In genomic region chr2:162973637-162974036, GRCm38 (mm10) we compare ENCODE assay signal across 12 mouse cellular contexts. TPM values are rescaled to one million over a fixed set of nuclear protein-coding genes. Genes with fewer than 3 reads are reported as not detected.
DNase-seq lines count a peak whose midpoint lies in the region; ATAC-seq and TF ChIP-seq lines count a peak whose summit lies in the region.
"Had no signal": no experiment of that assay in that cellular context is flagged by ENCODE, and none has a peak within 500 bp of the region (broad histone marks: within the 10 kb centered on the region; RNA-seq: fewer than 3 reads in every experiment).

No protein-coding gene starts in this region.

- no peak overlapping the region for H3K4me3 ChIP-seq in limb, embryonic 11.5 days (ENCODE audit: low read depth, low read length)
- no peak overlapping the region for H3K4me3 ChIP-seq in limb, embryonic 10.5 days
- no peak overlapping the region for H3K4me3 ChIP-seq in embryonic facial prominence, embryonic 12.5 days
- no peak overlapping the region for H3K4me3 ChIP-seq in midbrain, postnatal 0 days (ENCODE audit: low read depth, low read length)
- H3K4me3 ChIP-seq: heart, embryonic 15.5 days had no signal

- no peaks in the 10 kb centered on the region for H3K4me1 ChIP-seq in limb, embryonic 11.5 days (ENCODE audit: control insufficient read depth, insufficient read depth, low read length)
- peaks cover 10% of the 10 kb centered on the region for H3K4me1 ChIP-seq in limb, embryonic 10.5 days
- H3K4me1 ChIP-seq in embryonic facial prominence, embryonic 12.5 days = peaks cover 10% of the 10 kb centered on the region
- H3K4me1 ChIP-seq in midbrain, postnatal 0 days (ENCODE audit: insufficient read depth, low read length) = no peaks in the 10 kb centered on the region

- no peak for ATAC-seq in limb, embryonic 11.5 days (ENCODE audit: insufficient number of reproducible peaks, low FRiP score, low TSS enrichment, low read depth)
- ATAC-seq in embryonic facial prominence, embryonic 12.5 days (ENCODE audit: insufficient number of reproducible peaks, insufficient read depth, low FRiP score, low TSS enrichment) = no peak
- no peak for ATAC-seq in midbrain, postnatal 0 days (ENCODE audit: low FRiP score)

- H3K9ac ChIP-seq in limb, embryonic 11.5 days (ENCODE audit: low read length) = 0 out of 2 replicates have a peak overlapping the region, but pooled peaks have one; percentile 27
- no peak overlapping the region for H3K9ac ChIP-seq in embryonic facial prominence, embryonic 12.5 days
- H3K9ac ChIP-seq in midbrain, postnatal 0 days (replicated peaks; ENCODE audit: low read length, poor library complexity, severe bottlenecking) = 0 out of 2 replicates have a peak overlapping the region, but pooled peaks have one; percentile 4
- H3K9ac ChIP-seq: heart, embryonic 15.5 days had no signal

- H3K36me3 ChIP-seq in limb, embryonic 11.5 days (ENCODE audit: control insufficient read depth, insufficient read depth, low read length) = no peaks in the 10 kb centered on the region
- H3K36me3 ChIP-seq in limb, embryonic 10.5 days = no peaks in the 10 kb centered on the region
- H3K36me3 ChIP-seq in embryonic facial prominence, embryonic 12.5 days = no peaks in the 10 kb centered on the region
- H3K36me3 ChIP-seq in midbrain, postnatal 0 days (ENCODE audit: insufficient read depth, low read length) = 0 out of 2 replicates have a peak, but pooled peaks cover 2% of the 10 kb centered on the region
- H3K36me3 ChIP-seq: heart, embryonic 15.5 days had no signal

- TF ChIP-seq CTCF in midbrain, postnatal 0 days (IDR thresholded peaks at IDR 0.05) = no peak

- H3K27ac ChIP-seq in limb, embryonic 11.5 days (replicated peaks; ENCODE audit: low read depth, low read length) = no peak overlapping the region
- H3K27ac ChIP-seq in limb, embryonic 10.5 days = no peak overlapping the region
- H3K27ac ChIP-seq in embryonic facial prominence, embryonic 12.5 days = peak overlapping the region; percentile 41; the same call in 1 of the 2 replicates
- no peak overlapping the region for H3K27ac ChIP-seq in midbrain, postnatal 0 days (ENCODE audit: low read depth, low read length)
- H3K27ac ChIP-seq: heart, embryonic 15.5 days had no signal

- H3K27me3 ChIP-seq in limb, embryonic 11.5 days (ENCODE audit: control insufficient read depth, insufficient read depth, low read length) = no peaks in the 10 kb centered on the region
- H3K27me3 ChIP-seq in limb, embryonic 10.5 days (ENCODE audit: low read depth, poor library complexity, severe bottlenecking) = no peaks in the 10 kb centered on the region
- H3K27me3 ChIP-seq in embryonic facial prominence, embryonic 12.5 days = no peaks in the 10 kb centered on the region
- no peaks in the 10 kb centered on the region for H3K27me3 ChIP-seq in midbrain, postnatal 0 days (ENCODE audit: insufficient read depth, low read length)
- H3K27me3 ChIP-seq: heart, embryonic 15.5 days had no signal

- no peak overlapping the region for H3K4me2 ChIP-seq in limb, embryonic 11.5 days (ENCODE audit: low read depth, severe bottlenecking)
- H3K4me2 ChIP-seq in embryonic facial prominence, embryonic 12.5 days (replicated peaks) = no peak overlapping the region
- no peak overlapping the region for H3K4me2 ChIP-seq in midbrain, postnatal 0 days (ENCODE audit: low read depth, low read length, poor library complexity, severe bottlenecking)
- H3K4me2 ChIP-seq: heart, embryonic 15.5 days had no signal

- DNase-seq in limb, embryonic 11.5 days (ENCODE audit: low spot score) = peak; percentile 25
- DNase-seq in limb, embryonic 10.5 days (ENCODE audit: low spot score) = no peak
- peak; percentile 18 for DNase-seq in adrenal gland, postnatal 25 days
- DNase-seq in midbrain, postnatal 0 days (ENCODE audit: low spot score) = peak; percentile 30
- DNase-seq in thymus, postnatal 10 days (ENCODE audit: low spot score in 2 of 2) = no peak
- no peak for DNase-seq in spleen, adult 18-20 months
- DNase-seq in liver = no peak
- DNase-seq: cerebellum, postnatal 36 days; lung, postnatal 4 days; thymus, postnatal 36 days had no signal

- WGBS in limb, embryonic 11.5 days = 49% methylated on average over 11 of the region's 11 CpGs
- WGBS in limb, embryonic 10.5 days = 50% methylated on average over 11 of the region's 11 CpGs
- WGBS in embryonic facial prominence, embryonic 12.5 days = 24% methylated on average over 11 of the region's 11 CpGs
- WGBS in midbrain, postnatal 0 days = 18% methylated on average over 11 of the region's 11 CpGs

- no peaks in the 10 kb centered on the region for H3K9me3 ChIP-seq in limb, embryonic 11.5 days (ENCODE audit: control insufficient read depth, low read length)
- H3K9me3 ChIP-seq in limb, embryonic 10.5 days (replicated peaks) = no peaks in the 10 kb centered on the region
- H3K9me3 ChIP-seq in embryonic facial prominence, embryonic 12.5 days = no peaks in the 10 kb centered on the region
- H3K9me3 ChIP-seq in midbrain, postnatal 0 days (ENCODE audit: low read length) = no peaks in the 10 kb centered on the region
- H3K9me3 ChIP-seq: heart, embryonic 15.5 days had no signal

RNA-seq across cellular contexts. Expression of gene Sgk2, which starts 13.5 kb away (rescaled TPM):
- polyA plus RNA-seq in limb, embryonic 11.5 days (2014; fragmentation: Nextera tagmentation; extraction: Ambion mirVana) = not detected in 2 replicates
- not detected in 2 replicates for polyA plus RNA-seq in limb, embryonic 10.5 days (2016; fragmentation: Nextera tagmentation; extraction: Ambion mirVana)
- 1.6 and 1.8 TPM in 2 replicates for total RNA-seq in adrenal gland, postnatal 25 days (2021)
- polyA plus RNA-seq in embryonic facial prominence, embryonic 12.5 days (2016; fragmentation: Nextera tagmentation; extraction: Ambion mirVana) = 0.05 TPM in 1 of 2 replicates, not detected in the other
- 0.14 TPM in 1 of 2 replicates, not detected in the other for total RNA-seq in midbrain, postnatal 0 days (2014; rRNA removed)
- not detected in 2 replicates for polyA plus RNA-seq in midbrain, postnatal 0 days (2015; fragmentation: Nextera tagmentation; extraction: Ambion mirVana)
- polyA plus RNA-seq: heart, embryonic 15.5 days had no signal

RNA-seq across cellular contexts. Expression of gene L3mbtl1, which starts 30.4 kb away (rescaled TPM):
- polyA plus RNA-seq in limb, embryonic 11.5 days (2014; fragmentation: Nextera tagmentation; extraction: Ambion mirVana) = 0.04 and 0.17 TPM in 2 replicates
- polyA plus RNA-seq in limb, embryonic 10.5 days (2016; fragmentation: Nextera tagmentation; extraction: Ambion mirVana) = 0.11 TPM in 1 of 2 replicates, not detected in the other
- 0.24 TPM in 1 of 2 replicates, not detected in the other for total RNA-seq in adrenal gland, postnatal 25 days (2021)
- 0.17 and 0.28 TPM in 2 replicates for polyA plus RNA-seq in embryonic facial prominence, embryonic 12.5 days (2016; fragmentation: Nextera tagmentation; extraction: Ambion mirVana)
- total RNA-seq in midbrain, postnatal 0 days (2014; rRNA removed) = 16.9 and 21.1 TPM in 2 replicates
- polyA plus RNA-seq in midbrain, postnatal 0 days (2015; fragmentation: Nextera tagmentation; extraction: Ambion mirVana) = 10.2 and 11.9 TPM in 2 replicates
- polyA plus RNA-seq: heart, embryonic 15.5 days had no signal

RNA-seq across cellular contexts. Expression of gene Srsf6, which starts 42.3 kb away (rescaled TPM):
- 322 and 333 TPM in 2 replicates for polyA plus RNA-seq in limb, embryonic 11.5 days (2014; fragmentation: Nextera tagmentation; extraction: Ambion mirVana)
- 296 and 308 TPM in 2 replicates for polyA plus RNA-seq in limb, embryonic 10.5 days (2016; fragmentation: Nextera tagmentation; extraction: Ambion mirVana)
- total RNA-seq in adrenal gland, postnatal 25 days (2021) = 232 and 238 TPM in 2 replicates
- polyA plus RNA-seq in embryonic facial prominence, embryonic 12.5 days (2016; fragmentation: Nextera tagmentation; extraction: Ambion mirVana) = 255 and 274 TPM in 2 replicates
- 101 and 138 TPM in 2 replicates for total RNA-seq in midbrain, postnatal 0 days (2014; rRNA removed)
- polyA plus RNA-seq in midbrain, postnatal 0 days (2015; fragmentation: Nextera tagmentation; extraction: Ambion mirVana) = 134 and 135 TPM in 2 replicates

RNA-seq across cellular contexts. Expression of gene Ift52, which starts 43.5 kb away (rescaled TPM):
- polyA plus RNA-seq in limb, embryonic 11.5 days (2014; fragmentation: Nextera tagmentation; extraction: Ambion mirVana) = 52.5 and 55.8 TPM in 2 replicates
- 46.5 and 51.5 TPM in 2 replicates for polyA plus RNA-seq in limb, embryonic 10.5 days (2016; fragmentation: Nextera tagmentation; extraction: Ambion mirVana)
- 54.7 and 66.5 TPM in 2 replicates for total RNA-seq in adrenal gland, postnatal 25 days (2021)
- 52.2 and 55.7 TPM in 2 replicates for polyA plus RNA-seq in embryonic facial prominence, embryonic 12.5 days (2016; fragmentation: Nextera tagmentation; extraction: Ambion mirVana)
- total RNA-seq in midbrain, postnatal 0 days (2014; rRNA removed) = 21.0 and 31.2 TPM in 2 replicates
- polyA plus RNA-seq in midbrain, postnatal 0 days (2015; fragmentation: Nextera tagmentation; extraction: Ambion mirVana) = 29.8 and 32.3 TPM in 2 replicates

Comparison
In these comparisons a context has a peak if more than half of its experiments do, and no peak if none do; other contexts are left out.
1. DNase-seq: peak in limb, embryonic 11.5 days (single experiment), adrenal gland, postnatal 25 days (single experiment) and midbrain, postnatal 0 days (single experiment); none in limb, embryonic 10.5 days (single experiment), thymus, postnatal 10 days (0 of 2), spleen, adult 18-20 months (0 of 2) and liver (single experiment).